Mouse (Mus musculus) neural tube, embryonic 11.5 days (tissue): Measurements from ENCODE around the gene Wdr73. TPM values are rescaled to one million over a fixed set of nuclear protein-coding genes. Genes with fewer than 3 reads are reported as not detected.

ENCODE experiments used
- ATAC-seq: fragments of 200-750 bp; cut with Nextera tagmentation; 2 replicates; pipeline ENCODE4 v1.8.0; 2017; ENCODE audit warnings: moderate number of reproducible peaks, mild to moderate bottlenecking, moderate TSS enrichment, moderate library complexity; ENCODE audit not compliant: insufficient read depth, low FRiP score, low TSS enrichment
- DNase-seq: peaks from one replicate; pipeline ENCODE4 v3.0.0-alpha.2; 2015; ENCODE audit warnings: low spot score
- H3K27ac ChIP-seq: fragments of 300-500 bp; sonication (generic); 2 replicates; pipeline ENCODE4 v1.5.1; 2014; ENCODE audit warnings: low read depth, mild to moderate bottlenecking, low read length
- H3K27me3 ChIP-seq: fragments of 300-500 bp; sonication (generic); 2 replicates; pipeline ENCODE4 v1.6.1; 2014; ENCODE audit warnings: mild to moderate bottlenecking, low read length, mixed read lengths; ENCODE audit not compliant: control insufficient read depth, insufficient read depth
- H3K36me3 ChIP-seq: fragments of 300-500 bp; sonication (generic); 2 replicates; pipeline ENCODE4 v1.6.1; 2014; ENCODE audit warnings: mild to moderate bottlenecking, low read length, moderate library complexity, mixed read lengths; ENCODE audit not compliant: control insufficient read depth, insufficient read depth
- H3K4me1 ChIP-seq: fragments of 300-500 bp; sonication (generic); 2 replicates; pipeline ENCODE4 v1.6.1; 2014; ENCODE audit warnings: low read length, mixed read lengths; ENCODE audit not compliant: control insufficient read depth, insufficient read depth
- H3K4me2 ChIP-seq: fragments of 300-500 bp; sonication (generic); 2 replicates; pipeline ENCODE4 v1.6.1; 2014; ENCODE audit warnings: low read depth, mild to moderate bottlenecking, moderate library complexity
- H3K4me3 ChIP-seq: fragments of 300-500 bp; sonication (generic); 2 replicates; pipeline ENCODE4 v1.5.1; 2014; ENCODE audit warnings: low read depth, low read length
- H3K9ac ChIP-seq: fragments of 300-500 bp; sonication (generic); 2 replicates; pipeline ENCODE4 v1.6.1; 2014; ENCODE audit warnings: mild to moderate bottlenecking, low read length
- H3K9me3 ChIP-seq: fragments of 300-500 bp; sonication (generic); 2 replicates; pipeline ENCODE4 v1.6.1; 2016; ENCODE audit warnings: low read length; ENCODE audit not compliant: control insufficient read depth
- WGBS: fragments of 180-500 bp; shearing (Covaris S2); extraction: QIAGEN DNeasy Blood & Tissue Kit; methylation state at CpG from one replicate; pipeline ENCODE4 v1.1.7; 2014; 5-methylcytosine and 5-hydroxymethylcytosine counted together
- polyA plus RNA-seq: library from polyadenylated mRNA; unstranded; fragments of >200 nt; fragmentation: Nextera tagmentation; extraction: Ambion mirVana; gene quantifications from 2 replicates; pipeline ENCODE4 v1.2.1, GENCODE M21; 2014

The Wdr73 gene
- polyA plus RNA-seq, 1 experiment from 2014 or later: 37.7 TPM

- ATAC-seq (no peak), DNase-seq (no peak)
- no peak overlapping the region for H3K4me3 ChIP-seq
- H3K4me1 ChIP-seq: no peaks in the 10 kb centered on the region
- no peaks in the 10 kb centered on the region for H3K27me3 ChIP-seq
- H3K9ac ChIP-seq: no peak overlapping the region
- H3K27ac ChIP-seq: no peak overlapping the region
- H3K36me3 ChIP-seq: no peaks in the 10 kb centered on the region
- no peaks in the 10 kb centered on the region for H3K9me3 ChIP-seq
- no peak overlapping the region for H3K4me2 ChIP-seq
These were observed 45.8 kb downstream of the Wdr73 start for GRCm38 (mm10) chr7:80855316-80855715.

- H3K4me1 ChIP-seq: no peaks in the 10 kb centered on the region
- no peak overlapping the region for H3K4me2 ChIP-seq
- DNase-seq: peak; percentile 5
- no peaks in the 10 kb centered on the region for H3K9me3 ChIP-seq
- H3K36me3 ChIP-seq: no peaks in the 10 kb centered on the region
- ATAC-seq: no peak
- H3K9ac ChIP-seq: no peak overlapping the region
- WGBS: 93% methylated on average over 3 of the region's 3 CpGs
- no peak overlapping the region for H3K27ac ChIP-seq
- H3K4me3 ChIP-seq: no peak overlapping the region
- H3K27me3 ChIP-seq: no peaks in the 10 kb centered on the region
These were observed 47.9 kb downstream of the Wdr73 start for GRCm38 (mm10) chr7:80853218-80853617.

GRCm38 (mm10) chr7:80850520-80850919, 50.5 kb downstream of the Wdr73 start:
- ATAC-seq (no peak), DNase-seq (no peak)
- Histone ChIP-seq H3K4me3 (no peak overlapping the region), H3K27me3 (no peaks in the 10 kb centered on the region), H3K4me2 (no peak overlapping the region), H3K9ac (no peak overlapping the region), H3K36me3 (no peaks in the 10 kb centered on the region), H3K9me3 (no peaks in the 10 kb centered on the region), H3K4me1 (no peaks in the 10 kb centered on the region), H3K27ac (no peak overlapping the region)
- WGBS: 89% methylated on average over 5 of the region's 5 CpGs

GRCm38 (mm10) chr7:80849710-80850109, 51.4 kb downstream of the Wdr73 start:
- H3K4me3 ChIP-seq: no peak overlapping the region
- no peak for ATAC-seq
- WGBS: 41% methylated on average over 4 of the region's 4 CpGs
- no peak overlapping the region for H3K27ac ChIP-seq
- peak; percentile 49 for DNase-seq
- H3K36me3 ChIP-seq: no peaks in the 10 kb centered on the region
- H3K9me3 ChIP-seq: no peaks in the 10 kb centered on the region
- no peaks in the 10 kb centered on the region for H3K4me1 ChIP-seq
- H3K9ac ChIP-seq: no peak overlapping the region
- no peaks in the 10 kb centered on the region for H3K27me3 ChIP-seq
- no peak overlapping the region for H3K4me2 ChIP-seq

- H3K4me3 ChIP-seq: no peak overlapping the region
- H3K27ac ChIP-seq: no peak overlapping the region
- ATAC-seq (no peak), DNase-seq (no peak)
- H3K36me3 ChIP-seq: no peaks in the 10 kb centered on the region
- WGBS: 87% methylated on average over 2 of the region's 2 CpGs
- H3K27me3 ChIP-seq: no peaks in the 10 kb centered on the region
- H3K9ac ChIP-seq: no peak overlapping the region
- H3K4me1 ChIP-seq: no peaks in the 10 kb centered on the region
- H3K4me2 ChIP-seq: no peak overlapping the region
- H3K9me3 ChIP-seq: no peaks in the 10 kb centered on the region
These were observed 51.8 kb downstream of the Wdr73 start for GRCm38 (mm10) chr7:80849267-80849666.

- Histone ChIP-seq H3K27ac (no peak overlapping the region), H3K36me3 (no peaks in the 10 kb centered on the region), H3K4me3 (no peak overlapping the region), H3K4me2 (no peak overlapping the region), H3K9me3 (no peaks in the 10 kb centered on the region), H3K9ac (no peak overlapping the region), H3K27me3 (no peaks in the 10 kb centered on the region), H3K4me1 (no peaks in the 10 kb centered on the region)
- 88% methylated on average over 5 of the region's 5 CpGs for WGBS
- ATAC-seq (no peak), DNase-seq (no peak)
These were observed 54.4 kb downstream of the Wdr73 start for GRCm38 (mm10) chr7:80846709-80847108.

- no peaks in the 10 kb centered on the region for H3K36me3 ChIP-seq
- H3K9me3 ChIP-seq: no peaks in the 10 kb centered on the region
- DNase-seq (no peak), ATAC-seq (no peak)
- 90% methylated on average over 10 of the region's 10 CpGs for WGBS
- no peak overlapping the region for H3K27ac ChIP-seq
- H3K9ac ChIP-seq: no peak overlapping the region
- H3K4me3 ChIP-seq: no peak overlapping the region
- no peaks in the 10 kb centered on the region for H3K4me1 ChIP-seq
- no peaks in the 10 kb centered on the region for H3K27me3 ChIP-seq
- no peak overlapping the region for H3K4me2 ChIP-seq
These were observed 54.8 kb downstream of the Wdr73 start for GRCm38 (mm10) chr7:80846280-80846678.

- no peaks in the 10 kb centered on the region for H3K9me3 ChIP-seq
- H3K27me3 ChIP-seq: no peaks in the 10 kb centered on the region
- no peak overlapping the region for H3K27ac ChIP-seq
- H3K4me2 ChIP-seq: no peak overlapping the region
- no peaks in the 10 kb centered on the region for H3K36me3 ChIP-seq
- ATAC-seq (no peak), DNase-seq (no peak)
- no peak overlapping the region for H3K4me3 ChIP-seq
- no peaks in the 10 kb centered on the region for H3K4me1 ChIP-seq
- WGBS: 80% methylated on average over 15 of the region's 15 CpGs
- no peak overlapping the region for H3K9ac ChIP-seq
These were observed 55.3 kb downstream of the Wdr73 start for GRCm38 (mm10) chr7:80845621-80846279.

- DNase-seq: no peak
These were observed 56.4 kb downstream of the Wdr73 start for GRCm38 (mm10) chr7:80844691-80845090.

More at GRCm38 (mm10) chr7:80844691-80845090, 56.4 kb downstream of the Wdr73 start:
- H3K4me3 ChIP-seq: no peak overlapping the region
- no peak for ATAC-seq
- no peak overlapping the region for H3K27ac ChIP-seq
- no peaks in the 10 kb centered on the region for H3K4me1 ChIP-seq
- no peaks in the 10 kb centered on the region for H3K36me3 ChIP-seq
- no peak overlapping the region for H3K9ac ChIP-seq
- 96% methylated on average over 12 of the region's 12 CpGs for whole genome bisulfite sequencing
- H3K27me3 ChIP-seq: no peaks in the 10 kb centered on the region
- no peaks in the 10 kb centered on the region for H3K9me3 ChIP-seq
- H3K4me2 ChIP-seq: no peak overlapping the region
